Mouse (Mus musculus) 416B (cell line): ENCODE measurements around the gene Adra2b.

Experiments used
- DNase-seq: peaks from one replicate; pipeline ENCODE4 v3.0.0; 2011; ENCODE audit warnings: low read depth

Adra2b gene

GRCm38 (mm10) chr2:127338833-127339232, 24.2 kb upstream of the Adra2b start:
- DNase-seq: peak; percentile 66

DNA sequence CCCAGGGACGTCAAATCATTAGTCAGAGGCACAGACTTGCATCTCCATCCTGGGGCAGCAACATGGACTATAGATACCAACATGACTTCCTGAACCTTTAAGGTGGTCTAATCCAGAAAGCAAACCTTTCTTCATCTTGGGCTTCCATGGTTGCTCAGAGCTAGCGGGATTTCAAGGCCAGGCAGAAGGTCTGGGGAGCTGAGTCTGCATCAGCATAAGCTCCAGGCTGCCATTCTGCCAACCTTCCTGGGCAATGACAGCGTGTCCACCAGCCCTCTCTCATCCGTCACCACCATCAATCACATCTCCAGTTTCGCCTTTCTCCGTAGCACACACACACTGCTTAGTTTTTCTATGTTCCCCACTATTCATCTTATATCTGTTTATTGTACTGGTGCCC, 23.7 kb upstream of the Adra2b start:
- no peak for DNase-seq

- peak; percentile 71 for DNase-seq
Measured at GRCm38 (mm10) chr2:127341159-127341558, 21.8 kb upstream of the Adra2b start.

GRCm38 (mm10) chr2:127346334-127346733, 16.7 kb upstream of the Adra2b start:
- DNase-seq: peak; percentile 87

DNA sequence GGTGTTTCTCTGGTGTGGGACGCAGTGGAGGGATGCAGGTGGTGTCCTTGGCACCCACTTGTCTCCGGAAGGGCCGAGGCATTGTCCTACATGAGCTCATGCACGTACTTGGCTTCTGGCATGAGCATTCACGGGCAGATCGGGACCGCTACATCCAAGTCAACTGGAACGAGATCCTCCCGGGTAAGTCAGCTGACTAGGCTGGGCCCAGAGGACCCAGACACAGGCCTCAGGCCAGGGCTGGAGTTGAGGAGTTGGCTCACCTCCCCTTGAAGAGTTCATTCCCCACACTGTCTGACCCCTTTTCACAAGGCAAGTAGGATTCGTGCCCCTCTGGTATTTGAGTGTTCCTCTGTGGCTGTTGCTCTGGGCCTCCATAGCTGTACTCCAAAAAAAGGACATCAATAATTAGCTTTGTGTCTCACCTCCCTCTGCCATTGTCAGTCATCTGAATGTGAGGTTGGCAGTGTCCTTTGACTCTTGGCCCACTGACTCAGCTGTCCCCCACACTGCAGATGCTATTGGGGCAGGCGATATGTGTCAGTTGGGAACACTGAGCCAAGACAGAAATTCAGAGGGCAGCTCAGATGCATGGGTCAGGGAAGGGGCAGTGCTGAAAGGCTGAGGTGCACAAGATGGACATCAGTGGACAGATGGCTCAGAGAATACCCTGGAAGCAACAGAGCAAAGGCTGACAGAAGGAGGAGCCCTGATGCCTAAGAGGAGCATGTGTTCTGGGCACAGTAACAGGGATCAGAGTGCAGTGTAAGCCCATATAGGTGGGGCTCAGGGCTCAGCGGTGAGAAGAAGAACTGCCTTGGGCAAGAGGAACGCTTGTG, 15.6 kb upstream of the Adra2b start:
- no peak for DNase-seq

DNA sequence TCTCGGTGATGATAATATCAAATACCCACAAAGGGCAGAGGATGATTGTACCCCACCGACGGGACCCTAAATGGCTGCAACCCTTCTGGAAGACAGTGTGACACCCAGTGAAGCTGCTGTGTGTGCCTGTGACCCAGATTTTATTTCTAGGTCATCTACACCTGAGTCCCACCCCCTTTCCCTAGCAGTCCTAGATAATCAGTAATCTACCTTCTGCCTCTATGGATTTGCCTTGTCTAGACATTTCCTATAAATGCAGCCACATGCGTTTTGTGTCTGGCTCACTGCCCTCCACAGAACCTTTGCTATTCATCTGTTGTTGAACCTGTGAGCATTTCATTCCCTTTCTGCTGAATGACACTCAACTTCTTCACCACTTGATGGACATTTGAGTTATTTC, 9.1 kb upstream of the Adra2b start:
- no peak for DNase-seq

DNA sequence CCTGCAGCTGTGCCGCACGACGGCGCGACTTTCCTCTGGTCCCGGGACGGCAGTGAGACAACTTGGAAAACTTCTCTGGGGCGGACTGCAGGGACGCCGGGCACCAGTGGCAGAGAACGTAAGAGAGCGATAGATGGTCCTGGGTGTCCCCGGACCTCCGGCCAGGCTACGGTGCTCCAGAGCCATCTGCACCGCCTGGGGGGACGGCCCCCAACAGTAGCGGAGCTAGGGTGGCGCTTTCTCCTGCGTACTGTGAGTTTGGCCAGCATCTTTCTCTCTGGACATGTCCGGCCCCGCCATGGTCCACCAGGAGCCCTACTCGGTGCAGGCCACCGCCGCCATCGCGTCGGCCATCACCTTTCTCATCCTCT, 259 bp downstream of the Adra2b start:
- no peak for DNase-seq

GRCm38 (mm10) chr2:127363696-127364095, 688 bp downstream of the Adra2b start:
- no peak for DNase-seq

DNA sequence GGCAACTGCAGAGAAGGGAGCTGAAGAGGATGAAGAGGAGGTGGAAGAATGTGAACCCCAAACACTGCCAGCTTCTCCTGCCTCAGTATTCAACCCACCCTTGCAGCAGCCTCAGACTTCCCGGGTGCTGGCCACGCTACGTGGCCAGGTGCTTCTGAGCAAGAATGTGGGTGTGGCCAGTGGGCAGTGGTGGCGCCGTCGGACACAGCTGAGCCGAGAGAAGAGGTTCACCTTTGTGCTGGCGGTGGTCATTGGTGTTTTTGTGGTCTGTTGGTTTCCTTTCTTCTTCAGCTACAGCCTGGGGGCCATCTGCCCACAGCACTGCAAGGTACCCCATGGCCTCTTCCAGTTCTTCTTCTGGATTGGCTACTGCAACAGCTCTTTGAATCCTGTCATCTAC, 1.4 kb downstream of the Adra2b start:
- no peak for DNase-seq

- DNase-seq: no peak
Measured at GRCm38 (mm10) chr2:127367126-127367820, 4.3 kb downstream of the Adra2b start.

DNA sequence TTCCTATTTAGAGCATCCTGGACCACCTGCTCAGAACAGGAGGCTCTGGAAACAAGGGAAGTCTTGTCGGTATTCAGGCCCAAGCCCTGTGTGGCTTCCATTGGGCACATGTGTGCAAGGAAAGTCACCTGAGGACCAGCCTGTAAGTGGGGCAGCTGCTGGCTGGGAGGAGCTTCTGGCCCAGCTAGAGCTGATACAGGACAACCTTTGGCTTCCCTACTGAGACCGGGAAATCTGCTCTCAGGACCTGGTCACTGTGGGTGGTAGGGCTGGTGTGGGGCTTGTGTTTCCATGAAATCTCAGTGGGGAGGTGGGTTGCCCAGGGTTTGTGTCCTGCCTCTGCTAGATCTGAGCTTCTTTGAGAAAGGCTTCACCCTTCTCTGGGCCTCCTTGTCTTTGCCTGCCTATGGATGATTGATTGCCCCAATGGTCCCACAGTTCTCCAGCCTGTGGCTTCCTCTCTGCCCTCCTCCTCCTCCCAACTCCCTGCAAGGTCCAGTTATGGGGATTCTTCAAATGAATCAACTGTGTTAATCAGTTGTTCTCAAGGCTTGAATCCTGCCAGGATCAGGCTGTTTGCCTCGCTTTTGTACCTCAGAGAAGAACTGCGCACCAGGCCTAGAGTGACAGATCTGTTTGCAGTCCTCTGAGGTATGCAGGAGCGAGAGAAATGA, 6.8 kb downstream of the Adra2b start:
- DNase-seq: no peak

DNA sequence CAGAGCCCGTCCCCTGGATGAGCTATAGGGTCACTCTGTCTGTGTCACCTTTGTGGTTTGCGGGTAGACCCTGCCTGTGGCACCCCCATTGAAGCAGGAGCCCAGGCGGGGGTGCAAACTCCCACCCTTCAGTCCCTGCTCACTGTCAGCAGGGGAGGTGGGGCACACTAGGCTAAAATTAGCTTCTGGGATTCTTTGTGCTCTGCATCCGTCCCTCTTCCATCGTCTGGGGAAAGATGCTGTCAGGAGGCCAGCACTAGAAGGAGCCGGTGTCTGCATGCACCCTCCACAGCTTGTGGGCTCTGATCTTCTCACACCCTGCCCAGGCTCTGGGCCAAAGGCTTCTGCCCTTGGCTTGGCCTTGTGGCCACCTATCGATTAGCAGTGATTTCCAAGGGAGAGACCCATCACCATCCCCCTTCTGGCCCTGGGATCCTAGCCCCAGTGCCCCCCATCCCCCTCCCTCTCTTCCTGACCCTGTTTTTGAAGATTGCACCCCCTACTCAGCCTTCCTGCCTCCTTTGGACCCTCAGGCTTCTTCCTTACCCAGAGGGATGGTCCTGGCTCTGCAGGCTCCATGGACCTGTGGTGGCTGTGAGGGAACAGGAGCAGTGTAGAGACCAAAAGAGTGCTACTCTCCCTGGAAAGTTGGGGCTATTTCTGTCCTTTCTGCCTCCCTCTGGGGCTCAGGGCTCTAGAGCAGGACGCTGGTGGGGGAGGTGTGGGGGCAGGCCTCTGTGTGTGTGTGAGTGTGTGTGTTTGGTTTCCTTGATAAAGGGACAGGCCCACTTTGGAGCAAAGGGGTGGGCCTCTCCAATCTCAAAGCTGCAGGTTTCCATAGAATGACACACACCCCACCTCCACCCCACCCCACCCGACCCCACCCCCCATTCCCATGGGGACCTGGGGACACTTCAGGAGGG, 7.8 kb downstream of the Adra2b start:
- DNase-seq: no peak

DNA sequence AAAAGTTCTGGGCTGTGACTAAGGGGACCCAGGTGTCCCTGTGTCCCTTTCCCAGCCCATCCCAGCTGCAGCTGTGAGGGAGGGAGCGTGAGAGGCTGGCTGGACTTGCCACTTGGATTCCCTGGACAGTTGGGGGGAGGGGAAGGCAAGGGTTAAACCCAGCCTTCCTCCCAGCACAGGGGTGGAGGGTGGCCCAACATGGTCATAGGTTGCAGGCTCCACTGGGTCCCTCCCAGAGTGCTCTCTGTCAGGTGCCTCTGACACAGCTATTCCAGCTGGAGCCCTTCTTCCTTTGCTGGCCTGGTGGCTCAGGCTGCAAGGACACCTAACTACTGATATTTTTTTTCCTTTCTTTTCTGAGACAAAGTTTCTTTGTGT, 8.5 kb downstream of the Adra2b start:
- no peak for DNase-seq

GRCm38 (mm10) chr2:127372082-127372481, 9.1 kb downstream of the Adra2b start:
- no peak for DNase-seq

DNA sequence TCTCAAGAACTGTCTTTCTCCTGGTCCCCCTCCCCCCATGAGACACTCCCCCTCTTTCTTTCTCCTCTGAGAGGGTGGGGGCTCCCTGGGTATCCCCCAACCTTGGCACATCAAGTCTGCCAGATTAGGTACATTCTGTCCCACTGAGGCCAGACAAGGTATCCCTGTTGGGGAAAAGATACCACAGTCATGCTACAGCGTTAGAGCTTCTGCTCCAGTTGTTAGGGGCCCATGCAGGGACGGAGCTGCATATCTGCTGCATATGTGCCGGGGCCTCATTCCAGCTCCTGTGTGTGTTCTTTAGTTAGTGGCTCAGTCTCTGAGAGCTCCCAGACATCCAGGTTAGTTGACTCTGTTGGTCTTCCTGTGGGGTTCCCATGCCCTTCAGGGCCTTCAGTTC, 11.1 kb downstream of the Adra2b start:
- no peak for DNase-seq

GRCm38 (mm10) chr2:127375087-127375486, 12.1 kb downstream of the Adra2b start:
- no peak for DNase-seq

- DNase-seq: peak; percentile 66
Measured at GRCm38 (mm10) chr2:127375759-127376341, 12.8 kb downstream of the Adra2b start.

- no peak for DNase-seq
Measured at GRCm38 (mm10) chr2:127376423-127377051, 13.5 kb downstream of the Adra2b start.

DNA sequence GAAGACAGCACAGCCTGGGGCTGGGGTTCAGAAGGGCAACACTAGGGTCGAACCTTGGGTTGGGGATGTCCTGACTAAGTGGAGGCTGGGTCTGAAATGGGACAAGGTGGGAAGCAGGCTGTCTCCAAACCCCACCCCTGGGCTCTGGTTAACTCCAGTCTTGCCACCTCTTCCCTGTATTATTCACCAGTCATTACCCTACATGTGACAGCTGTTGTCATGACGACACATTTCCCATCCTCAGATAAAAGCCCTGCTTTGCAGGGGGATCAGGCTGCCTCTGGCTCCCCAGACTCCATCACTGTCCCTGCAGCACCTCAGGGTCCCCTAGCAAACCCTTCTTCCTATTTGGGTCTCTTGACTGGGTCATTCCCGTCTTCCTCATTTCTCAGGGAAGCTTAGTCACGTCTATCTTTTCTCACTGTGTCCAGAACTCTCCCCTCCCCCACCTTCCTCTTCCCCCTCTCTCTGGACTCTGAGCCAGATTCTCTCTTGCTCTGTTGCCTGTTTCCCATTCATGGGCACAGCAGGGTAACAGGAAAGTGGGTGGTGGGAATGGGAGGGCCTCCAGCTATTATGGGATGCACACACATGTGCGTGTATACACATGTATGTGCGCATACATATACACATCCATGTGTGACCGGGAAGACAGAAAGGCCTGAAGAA, 15.1 kb downstream of the Adra2b start:
- DNase-seq: peak; percentile 8

DNA sequence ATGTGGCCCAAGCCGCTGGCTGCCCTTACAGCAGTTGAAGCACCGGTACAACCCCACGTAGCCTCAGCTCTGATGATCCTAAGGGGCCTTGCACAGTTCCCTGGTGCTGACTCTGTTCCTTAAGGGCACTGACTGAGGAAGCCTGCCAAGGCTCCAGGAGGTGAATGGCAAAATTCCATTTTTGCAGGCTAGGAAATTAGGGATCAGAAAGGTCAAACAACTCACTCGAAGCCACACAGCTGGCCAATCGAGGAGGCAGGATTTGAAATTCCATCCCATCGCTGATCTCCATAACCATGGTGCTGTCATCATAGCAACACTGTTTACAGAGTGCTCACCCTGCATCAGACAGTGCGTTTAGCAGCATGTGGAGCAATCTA, 15.6 kb downstream of the Adra2b start:
- no peak for DNase-seq

DNA sequence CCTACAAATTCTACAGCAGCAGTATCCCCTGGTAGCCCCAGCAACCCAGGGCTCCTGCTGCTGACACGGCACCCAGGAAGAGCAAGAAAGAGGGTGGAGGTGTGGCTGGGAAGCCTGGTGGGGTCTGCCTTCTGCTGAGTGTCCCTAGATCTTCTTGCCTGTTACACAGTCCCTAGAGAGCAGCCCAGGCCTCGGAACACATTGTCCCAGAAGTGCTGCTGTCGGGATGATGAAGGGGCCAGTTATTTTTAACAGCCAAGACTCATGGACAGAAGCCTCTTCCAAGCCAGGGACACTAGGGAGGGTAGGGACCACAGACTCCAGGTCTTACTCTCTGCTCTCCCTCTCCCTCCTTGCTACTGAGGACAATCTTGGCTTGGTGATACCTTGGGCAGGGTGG, 16.2 kb downstream of the Adra2b start:
- no peak for DNase-seq
